Mouse (Mus musculus) cerebellum, adult 11 months (tissue): ENCODE data around the gene Myo15.
A peak's percentile ranks its signal among the peaks of the same experiment; 100 is the strongest.
"Not testable (repeated sequence)": the region's sequence is repeated elsewhere in the genome, so short reads cannot be mapped to it uniquely, and the experiment has no call there.

Source experiments
- DNase-seq: peaks from one replicate; pipeline ENCODE4 v3.0.0; 2022

Myo15 gene

DNA sequence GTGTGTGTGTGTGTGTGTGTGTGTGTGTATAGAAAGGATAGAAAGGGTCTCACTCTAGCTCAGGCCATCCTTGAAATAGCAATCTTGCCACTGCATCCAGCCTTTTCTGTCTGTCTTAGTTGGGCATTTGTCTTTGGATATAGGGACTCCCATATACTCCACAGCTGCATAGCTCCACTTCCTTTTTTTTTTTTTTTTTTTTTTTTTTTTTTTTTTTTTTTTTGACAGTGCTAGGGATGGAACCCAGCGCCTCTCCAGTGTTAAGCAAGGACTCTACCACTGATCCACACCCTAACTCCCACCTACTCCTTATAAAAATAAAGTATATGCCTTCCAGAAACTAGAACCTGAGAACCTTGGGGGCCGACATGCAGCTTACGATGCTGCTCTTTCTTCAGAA is 88.5 kb downstream of the Myo15 start:
- DNase-seq, result no peak

DNA sequence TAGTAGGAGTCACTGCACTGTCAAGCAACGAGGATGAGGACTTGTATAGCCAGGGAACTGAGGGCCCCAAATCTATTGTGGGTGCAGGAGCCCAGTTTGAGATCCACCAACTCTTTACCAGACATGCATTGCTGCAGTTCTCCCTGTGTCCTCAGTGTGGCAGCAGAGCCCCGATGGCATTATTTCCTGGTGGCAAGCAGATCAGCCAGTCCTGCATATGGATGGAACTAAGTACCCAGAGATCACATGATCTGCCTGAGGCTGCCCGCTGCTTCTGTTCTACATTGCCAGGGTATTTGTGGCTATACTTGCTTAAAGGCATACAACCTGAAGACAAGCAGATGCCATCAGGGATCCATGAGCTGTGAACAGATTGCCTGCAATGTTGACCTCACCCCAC is 90.2 kb downstream of the Myo15 start:
- DNase-seq, result peak; percentile 62

DNA sequence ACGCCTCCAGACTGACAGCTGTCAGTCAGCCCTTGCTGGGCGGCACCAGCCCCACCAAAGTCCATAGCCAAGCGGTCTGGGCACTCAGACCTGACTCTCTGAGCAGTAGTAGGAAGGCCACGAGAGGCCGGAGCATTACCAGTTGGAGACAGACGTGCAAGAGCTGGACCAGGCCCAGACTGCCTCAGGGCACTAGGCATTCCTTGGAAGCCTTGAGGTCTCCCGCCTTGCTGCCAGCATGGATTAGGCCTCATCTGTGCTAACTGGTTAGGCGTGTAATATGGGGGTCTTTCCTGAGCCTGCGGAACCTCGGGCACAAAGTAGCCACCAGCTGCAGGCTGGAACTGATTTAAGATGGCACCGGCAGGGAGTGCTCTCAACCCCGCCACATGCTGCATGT is 104.9 kb downstream of the Myo15 start:
- not testable (repeated sequence) for DNase-seq
